Mouse (Mus musculus): ENCODE results near the gene Sos1.

- TF ChIP-seq GATA1 (IDR thresholded peaks at IDR 0.05; ENCODE audit: borderline replicate concordance, low read length) (no peak), FLI1 (IDR thresholded peaks at IDR 0.05; ENCODE audit: low read length) (no peak)
Measured at GRCm38 (mm10) chr17:80501037-80501804, 21.0 kb upstream of the Sos1 start.

Measured in megakaryocyte, embryonic 14.5 days (primary cell).